Mouse (Mus musculus): Measurements from ENCODE around the gene Kif5a. TPM values are rescaled to one million over a fixed set of nuclear protein-coding genes. Genes with fewer than 3 reads are reported as not detected.

The Kif5a gene
- total RNA-seq, 2 experiments from 2014 or later: 0.70 to 0.85 TPM

DNA sequence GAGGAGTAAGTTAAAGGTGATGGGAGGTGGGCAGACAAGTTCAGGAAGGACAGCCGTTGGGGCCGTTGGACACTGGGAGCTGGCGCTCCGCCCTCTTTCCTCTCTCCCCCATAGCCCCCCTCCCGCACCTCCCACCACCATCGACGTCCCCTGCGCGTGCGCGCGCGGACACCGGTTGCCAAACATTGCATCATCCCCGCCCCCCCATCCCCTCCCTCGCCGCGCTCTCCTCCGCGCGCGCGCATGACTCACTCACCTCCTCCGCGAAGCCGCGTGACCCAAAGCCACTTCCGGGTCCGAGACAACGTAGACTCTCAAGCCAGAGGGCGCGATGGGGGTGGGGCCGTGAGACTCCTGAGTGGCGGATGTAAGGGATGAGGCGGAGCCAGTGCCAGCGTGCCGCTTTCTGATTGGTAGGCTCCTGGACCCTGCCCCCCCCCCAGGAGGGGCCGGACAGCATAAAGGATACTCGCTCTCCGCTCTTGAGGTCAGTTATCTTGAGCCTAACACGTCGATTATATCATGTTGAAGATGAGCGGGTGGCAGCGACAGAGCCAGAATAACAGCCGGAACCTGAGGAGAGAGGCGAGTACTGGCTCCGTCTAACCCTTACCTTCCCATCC, 27.3 kb upstream of the Kif5a start:
- ATAC-seq (ENCODE audit: poor library complexity, severe bottlenecking): peak; percentile 70

DNA sequence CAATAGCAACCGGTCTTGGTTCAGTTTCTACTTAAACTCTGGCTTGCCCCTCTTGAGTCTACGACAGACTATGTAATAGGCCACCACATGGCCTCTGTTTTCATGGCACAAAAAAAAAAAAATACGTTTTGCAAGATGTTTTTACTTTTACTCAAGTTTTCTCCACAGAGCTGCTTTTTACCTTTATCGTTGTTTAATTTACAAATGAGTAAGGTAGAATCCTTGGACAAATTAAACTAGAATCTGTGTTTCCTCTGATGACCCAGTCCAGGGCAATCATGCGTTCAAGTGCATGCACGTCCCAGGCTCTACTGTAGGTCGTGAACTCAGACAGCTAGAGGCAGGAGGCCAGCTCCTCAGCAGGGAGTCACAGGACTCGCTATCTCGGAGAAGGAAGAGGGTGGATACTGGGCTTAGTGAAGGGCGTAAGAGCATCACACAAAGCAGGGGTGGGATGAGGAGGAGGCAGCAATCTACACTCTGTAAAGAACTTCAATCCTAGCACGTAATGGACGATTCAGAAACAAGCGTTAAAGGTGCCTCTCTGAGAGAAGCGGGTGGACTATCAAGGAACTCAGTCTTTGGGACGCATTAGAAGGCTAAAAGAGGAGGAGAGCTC, 26.5 kb upstream of the Kif5a start:
- peak; percentile 3; the same call in 1 of the 2 replicates for ATAC-seq (ENCODE audit: poor library complexity, severe bottlenecking)

DNA sequence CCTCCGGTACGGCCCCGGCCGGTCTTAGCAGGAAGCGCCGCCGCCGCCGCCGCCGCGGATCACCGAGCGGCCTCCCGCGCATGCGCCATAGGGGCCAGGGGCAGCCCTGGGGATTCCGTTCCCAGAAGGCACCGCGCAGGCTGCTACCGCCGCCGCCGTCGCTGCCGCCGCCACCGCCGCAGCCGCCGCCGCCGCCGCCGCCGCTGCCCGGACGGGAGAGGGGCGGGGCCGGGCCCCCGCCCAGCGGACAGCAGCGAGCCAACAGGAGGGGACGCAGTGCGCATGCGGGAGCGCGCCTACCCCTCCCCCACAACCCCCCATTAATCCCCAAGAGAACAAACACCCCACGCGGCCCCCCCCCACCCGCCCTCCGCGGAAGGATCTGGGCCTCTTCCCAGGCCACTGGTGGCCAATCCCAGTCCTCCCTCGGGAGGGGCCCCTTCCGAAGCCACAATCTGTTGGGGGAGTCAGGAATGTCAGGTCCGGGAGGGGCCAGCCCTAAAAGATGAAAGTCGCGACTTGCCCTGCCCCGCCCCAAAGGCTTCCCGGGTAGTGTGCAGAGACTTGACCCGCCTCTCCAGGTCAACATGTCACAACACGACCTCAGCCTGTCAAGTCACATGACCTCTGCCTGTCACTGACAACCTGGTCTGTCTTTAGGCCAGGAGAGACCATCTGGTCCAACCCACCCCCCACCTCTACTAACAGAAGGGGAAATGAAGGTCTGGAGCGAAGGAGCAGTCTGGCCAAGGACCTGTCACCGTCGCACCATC, 25.8 kb upstream of the Kif5a start, which contains the start of gene Mbd6:
Mbd6 (minus strand) TSS at position 219 of the 773 bp plus-strand sequence.
- ATAC-seq (ENCODE audit: poor library complexity, severe bottlenecking): peak; percentile 47

DNA sequence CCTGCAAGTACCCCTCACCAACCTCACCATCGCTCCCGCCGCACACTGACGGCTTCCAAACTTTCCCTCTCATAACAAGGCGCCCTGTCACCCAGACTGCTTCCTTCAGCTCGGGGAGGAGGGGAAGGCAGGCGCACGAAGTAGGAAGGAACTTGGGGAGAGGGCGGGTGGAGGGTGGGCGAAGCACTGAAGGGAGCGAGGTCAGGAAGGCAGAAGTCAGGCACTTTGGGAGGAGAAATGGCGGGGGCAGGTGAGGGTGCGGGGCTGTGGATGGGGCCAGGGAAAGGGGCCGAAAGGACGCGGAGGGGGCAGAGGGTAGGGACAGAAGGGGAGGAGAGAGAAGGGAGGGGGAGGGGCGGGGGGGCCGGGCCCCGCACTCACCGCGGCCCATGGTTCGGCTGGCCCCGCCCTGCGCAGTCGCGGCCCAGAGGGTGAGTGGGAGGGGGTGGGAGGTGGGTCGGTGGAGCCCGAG, 25.2 kb upstream of the Kif5a start:
- 0 out of 2 replicates have a peak, but pooled peaks have one; percentile 2 for ATAC-seq (ENCODE audit: poor library complexity, severe bottlenecking)

DNA sequence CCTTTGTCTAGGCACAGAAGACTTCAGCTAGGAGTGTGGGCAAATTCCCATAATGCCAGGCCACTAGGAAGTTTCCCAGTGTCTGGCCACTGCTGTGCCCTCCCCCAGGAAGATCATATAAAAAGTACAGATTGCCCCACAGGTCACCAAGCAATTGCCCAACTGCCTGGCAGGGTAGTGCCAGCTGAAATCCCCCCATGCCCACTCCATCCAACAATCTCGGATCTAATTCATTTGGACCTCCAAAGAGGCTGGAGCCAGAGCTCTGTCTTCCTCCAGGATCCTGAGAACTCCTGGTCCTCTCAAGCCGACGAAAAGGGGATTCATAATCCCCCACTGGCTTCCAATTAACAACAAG, 24.8 kb upstream of the Kif5a start:
- no peak for ATAC-seq (ENCODE audit: poor library complexity, severe bottlenecking)

DNA sequence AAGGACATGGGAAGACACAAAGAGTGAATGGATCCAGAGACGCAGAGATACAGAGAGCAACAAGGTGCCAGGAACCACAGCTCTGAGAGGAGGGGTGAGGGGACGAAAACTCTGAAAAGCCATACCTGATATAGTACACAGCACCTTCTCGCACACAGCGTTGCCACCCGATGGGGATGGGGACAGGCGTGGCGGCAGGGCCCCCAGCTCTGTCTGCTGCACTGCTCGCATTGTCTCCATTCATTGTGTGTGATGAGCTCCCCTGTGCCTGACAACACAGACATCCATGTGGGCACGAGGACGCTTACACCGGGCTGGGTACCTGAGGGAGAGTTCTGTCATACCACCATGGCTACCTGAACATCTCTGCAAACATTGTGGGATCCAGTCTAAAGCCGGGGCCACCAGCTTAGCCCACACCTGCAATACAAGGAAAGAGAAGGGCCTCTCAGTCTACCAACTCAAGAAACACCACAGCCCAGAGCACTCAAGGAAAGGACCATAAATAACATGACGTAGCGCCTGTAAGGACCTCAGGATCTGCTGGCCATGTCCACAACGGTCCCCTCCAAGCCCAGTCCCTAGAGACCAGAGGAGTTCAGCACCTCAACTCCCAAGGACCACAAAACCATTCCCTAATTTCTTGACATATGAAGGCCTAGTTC, 24.3 kb upstream of the Kif5a start:
- no peak for ATAC-seq (ENCODE audit: poor library complexity, severe bottlenecking)

DNA sequence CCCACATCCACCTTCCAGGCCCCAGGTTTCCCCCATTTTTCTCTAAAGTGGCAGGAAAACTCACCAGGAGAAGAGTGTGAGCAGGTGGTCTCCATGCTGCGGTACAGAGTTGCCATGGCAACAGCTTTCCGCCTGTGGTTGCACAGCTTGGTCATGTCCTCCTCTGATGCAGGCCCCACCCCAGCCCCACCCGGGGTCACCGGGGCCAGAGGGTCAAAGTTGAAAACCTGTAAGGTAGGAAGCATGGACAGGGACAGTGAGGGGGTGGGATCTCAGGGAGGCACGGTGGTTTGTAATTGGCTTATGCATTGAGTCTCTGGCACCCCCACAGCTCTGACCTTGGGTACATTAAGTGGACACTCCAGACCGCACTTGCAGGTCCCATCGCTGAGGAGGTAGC, 23.6 kb upstream of the Kif5a start:
- ATAC-seq (ENCODE audit: poor library complexity, severe bottlenecking): no peak

DNA sequence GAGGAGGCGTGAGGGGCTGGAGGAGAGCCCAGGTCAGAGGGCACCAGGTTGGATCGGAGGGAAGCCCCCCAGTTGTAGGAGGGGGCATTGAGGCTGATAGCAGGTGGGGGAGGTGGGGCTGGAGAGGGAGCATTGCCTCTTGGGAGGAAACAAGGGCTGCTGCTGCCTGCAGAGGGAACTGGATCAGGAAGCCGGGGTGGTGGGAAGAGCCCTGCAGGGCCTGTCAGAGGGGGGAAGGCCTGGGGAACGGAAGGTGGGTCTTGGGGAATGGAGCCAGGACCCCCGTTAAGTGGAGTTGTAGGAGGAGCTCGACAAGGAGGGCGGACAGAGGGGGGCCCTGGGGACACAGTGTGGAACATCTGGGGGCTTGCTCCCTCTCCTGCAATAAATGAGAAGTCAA, 23.0 kb upstream of the Kif5a start:
- no peak for ATAC-seq (ENCODE audit: poor library complexity, severe bottlenecking)

DNA sequence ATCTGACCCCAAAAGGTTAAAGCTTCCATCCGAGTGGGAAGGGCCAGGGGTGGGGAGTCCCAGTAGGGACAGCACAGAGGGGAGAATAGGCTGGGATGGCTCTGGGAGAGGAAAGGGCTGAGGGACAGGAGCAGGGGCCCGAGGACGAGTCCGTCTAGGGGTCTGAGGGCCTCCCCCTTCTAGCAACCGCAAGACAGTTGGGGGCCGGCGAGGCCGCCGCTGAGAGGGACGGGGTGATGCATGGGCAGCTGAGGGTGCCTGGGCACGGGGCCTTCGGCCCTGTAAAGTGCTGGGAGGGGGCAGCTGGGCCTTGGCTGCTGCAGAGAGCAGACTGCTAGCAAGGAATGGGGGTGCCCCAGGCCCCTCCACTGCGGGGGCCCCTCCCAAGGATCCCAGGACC, 22.5 kb upstream of the Kif5a start:
- ATAC-seq (ENCODE audit: poor library complexity, severe bottlenecking): no peak

DNA sequence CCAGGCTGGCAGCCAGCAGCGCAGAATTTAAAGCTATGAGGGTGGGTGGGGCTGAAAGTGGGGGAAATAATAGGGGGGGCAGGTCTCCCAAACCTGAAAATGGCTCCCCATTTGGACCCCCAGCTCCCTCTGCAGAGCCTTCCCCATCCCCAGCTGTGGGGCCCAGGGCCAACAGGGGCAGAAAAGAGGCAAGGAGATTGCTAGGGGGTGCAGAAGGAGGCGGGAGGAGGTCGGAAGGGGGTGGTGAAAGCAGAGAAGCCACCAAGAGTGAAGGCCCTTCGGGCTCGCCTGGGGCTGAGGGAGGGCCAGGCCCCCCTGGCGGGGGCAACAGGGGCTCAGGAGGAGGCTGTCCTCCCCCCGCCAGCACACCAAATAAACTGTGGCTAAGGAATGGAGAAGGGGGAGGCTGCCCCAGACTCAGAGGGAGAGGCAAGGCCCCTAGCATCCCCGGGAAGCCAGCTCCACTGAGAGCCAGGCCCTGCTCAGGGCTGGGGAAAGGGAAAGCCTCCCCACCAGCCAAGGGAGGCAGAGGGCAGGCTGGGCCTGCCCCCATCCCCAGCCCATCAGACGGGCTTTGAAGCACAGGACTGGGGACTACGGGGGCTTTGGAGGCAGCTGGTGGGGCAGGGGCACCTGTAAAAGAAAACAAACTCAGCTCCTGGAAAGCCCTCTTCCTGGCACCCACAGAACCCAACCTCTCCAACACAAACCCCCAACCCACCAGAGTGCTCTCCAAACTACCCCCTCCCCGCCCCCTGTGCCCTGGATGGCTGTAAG, 21.8 kb upstream of the Kif5a start:
- no peak for ATAC-seq (ENCODE audit: poor library complexity, severe bottlenecking)

DNA sequence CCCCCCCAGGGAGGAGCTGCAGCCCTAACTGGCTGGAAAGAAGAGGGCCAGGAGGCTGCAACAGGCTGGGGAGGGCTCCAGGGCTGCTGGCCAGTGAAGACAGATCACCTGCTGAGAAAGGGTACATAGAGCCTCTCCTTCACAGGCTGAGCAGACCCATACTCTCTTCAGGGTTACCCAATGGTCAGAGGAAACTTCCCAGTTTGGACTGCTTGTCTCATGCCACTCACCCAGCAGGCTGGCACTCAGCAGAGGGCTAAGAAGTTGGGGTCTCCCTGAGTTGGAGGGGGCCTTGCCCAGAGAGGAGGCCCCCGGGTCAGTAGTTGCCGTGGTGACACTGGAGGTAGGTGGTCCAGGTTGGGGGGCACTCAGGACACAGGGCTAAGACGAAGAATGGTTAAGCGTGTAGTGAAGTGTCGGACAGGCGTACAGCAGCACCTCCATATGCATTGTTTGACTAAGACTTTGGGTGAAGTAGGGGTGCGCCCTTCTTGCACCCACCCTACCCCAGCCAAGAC, 21.0 kb upstream of the Kif5a start:
- ATAC-seq (ENCODE audit: poor library complexity, severe bottlenecking): no peak

DNA sequence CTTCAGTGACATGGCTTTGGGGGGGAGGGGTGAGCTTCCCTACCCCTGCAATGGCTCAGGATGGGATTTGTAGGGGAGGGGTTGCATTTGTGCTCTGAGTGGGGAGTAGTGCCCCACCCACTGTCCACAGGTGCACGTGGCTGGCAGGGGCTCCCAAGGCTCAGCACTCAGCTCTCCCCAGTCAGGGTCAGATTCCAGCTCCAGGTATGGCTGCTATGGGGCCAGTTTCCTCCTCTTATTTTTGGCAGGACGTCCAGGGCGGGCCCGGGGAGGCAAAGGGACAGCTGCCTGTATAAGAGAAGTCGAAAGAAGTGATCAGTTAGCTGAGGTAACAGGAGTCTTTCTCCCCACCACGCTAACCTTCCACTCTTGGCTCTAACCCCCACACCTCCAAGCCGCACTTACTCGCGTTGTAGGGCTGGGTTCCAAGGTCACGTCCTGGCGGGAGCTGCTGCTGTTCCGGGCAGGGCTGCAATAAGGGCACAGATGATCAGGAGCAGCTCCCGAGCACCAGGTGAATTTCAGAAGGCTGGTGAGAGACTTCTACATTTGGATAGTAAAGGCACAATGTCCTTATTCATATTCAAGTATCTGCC, 19.6 kb upstream of the Kif5a start:
- ATAC-seq (ENCODE audit: poor library complexity, severe bottlenecking): no peak

DNA sequence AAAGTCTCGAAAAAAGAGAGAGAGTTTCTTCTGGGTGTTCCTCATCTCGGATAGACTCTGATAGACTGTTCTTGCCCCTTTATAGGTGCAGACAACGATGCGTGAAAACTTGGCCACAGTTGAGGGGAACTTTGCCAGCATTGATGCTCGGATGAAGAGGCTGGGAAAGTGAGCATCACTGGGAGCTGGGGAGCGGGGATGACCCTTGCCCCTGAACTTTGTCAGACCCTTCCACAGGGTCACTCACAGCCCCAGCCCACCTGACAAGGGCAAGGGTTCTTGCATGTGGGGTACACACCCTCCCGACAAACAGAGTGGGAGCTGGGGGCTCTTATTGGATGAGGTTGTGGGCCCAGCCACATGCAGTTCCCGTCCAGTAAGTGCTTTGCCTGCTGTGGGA, 18.2 kb upstream of the Kif5a start:
- ATAC-seq (ENCODE audit: poor library complexity, severe bottlenecking): no peak

DNA sequence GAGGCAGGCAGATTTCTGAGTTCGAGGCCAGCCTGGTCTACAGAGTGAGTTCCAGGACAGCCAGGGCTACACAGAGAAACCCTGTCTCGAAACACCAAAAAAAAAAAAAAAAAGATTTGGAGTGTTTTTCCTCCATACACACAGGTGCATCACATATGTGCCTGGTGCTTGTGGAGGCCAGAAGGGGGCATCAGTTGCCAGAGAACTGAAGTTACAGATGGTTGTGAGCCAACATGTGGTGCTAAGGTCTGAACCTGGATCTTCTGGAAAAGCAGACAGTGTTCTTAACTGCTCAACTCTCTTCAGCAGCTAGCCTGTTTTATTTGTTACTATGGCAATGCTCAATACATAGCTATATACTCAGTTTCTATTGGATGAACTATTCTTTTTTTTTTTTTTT, 16.6 kb upstream of the Kif5a start:
- no peak for ATAC-seq (ENCODE audit: poor library complexity, severe bottlenecking)

DNA sequence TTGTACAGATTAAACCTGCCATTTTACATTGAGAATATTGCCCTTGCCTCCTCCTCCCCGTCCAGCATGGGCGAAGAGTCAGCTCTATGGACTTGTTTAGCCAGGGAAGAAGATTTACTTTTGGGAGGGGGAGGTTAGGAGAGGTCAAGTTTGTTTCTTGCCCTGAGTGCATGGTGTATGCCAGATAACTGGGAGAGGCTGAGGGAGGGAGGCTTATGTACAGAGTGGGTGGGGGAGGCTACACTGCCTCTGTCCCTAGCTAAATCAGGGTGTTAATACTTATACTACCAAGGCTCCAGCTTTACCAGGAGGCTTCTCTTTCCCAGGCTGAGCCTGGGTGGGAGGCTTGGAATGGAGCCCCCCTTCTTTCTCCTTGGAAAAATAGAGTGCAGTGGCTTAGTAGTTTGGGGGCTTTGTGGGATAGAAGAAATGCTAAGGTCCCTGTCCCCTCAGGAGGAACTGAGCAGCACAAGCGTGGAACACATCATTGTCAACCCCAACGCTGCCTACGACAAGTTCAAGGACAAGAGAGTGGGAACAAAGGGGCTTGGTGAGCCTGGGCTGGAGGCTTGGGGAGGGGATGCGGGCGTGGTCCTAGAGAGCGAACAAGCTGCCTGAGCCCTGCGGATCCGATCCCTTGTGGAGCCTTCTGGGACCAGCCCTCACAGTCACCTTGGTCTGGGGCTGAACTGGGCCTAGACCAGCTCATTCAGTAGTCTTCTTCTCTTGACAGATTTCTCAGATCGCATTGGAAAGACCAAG, 11.3 kb upstream of the Kif5a start:
- ATAC-seq (ENCODE audit: poor library complexity, severe bottlenecking): no peak

DNA sequence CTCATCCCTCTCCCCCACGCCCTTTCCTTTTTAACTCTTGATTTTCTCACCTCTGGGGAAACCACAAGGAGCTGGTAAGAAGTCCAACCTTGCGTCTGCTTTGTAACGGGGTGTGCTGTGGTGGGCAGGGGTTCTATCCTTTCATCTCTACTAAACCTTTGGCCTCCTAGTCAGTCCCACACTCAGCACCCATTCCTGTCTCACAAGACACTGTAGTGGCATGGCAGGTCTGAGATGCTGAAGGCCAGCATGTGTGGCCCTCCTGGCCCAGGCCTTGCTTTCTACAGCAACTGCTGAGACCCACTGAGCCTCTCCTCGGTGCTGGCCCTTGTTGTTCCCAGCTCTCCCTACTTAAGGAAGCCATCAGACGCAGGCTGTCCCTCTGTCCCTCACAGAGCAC, 9.2 kb upstream of the Kif5a start:
- ATAC-seq (ENCODE audit: poor library complexity, severe bottlenecking): no peak

DNA sequence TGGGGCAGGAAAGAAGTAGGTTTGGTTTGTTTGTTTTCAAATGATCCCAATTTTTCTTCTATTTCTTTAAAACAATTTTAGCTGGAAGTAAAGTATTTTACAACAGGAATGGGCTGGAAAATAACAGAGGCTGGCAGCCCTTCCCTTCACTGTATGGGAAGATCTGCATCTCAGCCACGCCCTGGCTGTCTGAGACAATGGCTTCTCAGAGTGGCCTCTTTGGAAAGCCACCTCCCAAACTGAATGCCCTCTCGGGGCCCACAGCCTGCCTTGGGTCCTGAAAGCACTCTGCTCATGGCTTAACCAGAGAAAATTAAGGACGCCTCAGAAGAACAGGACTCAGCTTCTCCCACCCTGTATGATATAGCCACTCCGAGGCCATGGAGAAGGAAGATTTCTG, 6.7 kb upstream of the Kif5a start:
- no peak for ATAC-seq (ENCODE audit: poor library complexity, severe bottlenecking)

DNA sequence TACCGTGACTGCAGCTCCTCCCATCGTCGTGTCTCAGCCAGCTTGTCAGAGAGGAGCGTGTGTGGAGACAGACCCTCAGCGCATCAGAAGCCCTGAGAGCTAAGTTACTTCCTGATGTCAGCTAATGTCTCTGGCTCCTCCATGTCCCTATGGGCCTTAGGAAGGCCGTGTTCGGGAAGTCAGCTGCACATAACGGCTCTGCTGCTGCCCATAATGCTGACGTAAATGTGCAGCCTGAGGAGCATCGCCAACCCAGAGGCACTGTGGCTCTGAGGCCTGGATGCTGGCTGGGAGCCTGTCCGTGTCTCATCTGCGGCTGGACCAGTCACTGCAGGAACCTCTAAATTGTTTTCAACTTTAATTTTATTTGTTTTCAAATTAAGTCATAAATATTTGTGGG, 5.9 kb upstream of the Kif5a start:
- ATAC-seq (ENCODE audit: poor library complexity, severe bottlenecking): no peak

DNA sequence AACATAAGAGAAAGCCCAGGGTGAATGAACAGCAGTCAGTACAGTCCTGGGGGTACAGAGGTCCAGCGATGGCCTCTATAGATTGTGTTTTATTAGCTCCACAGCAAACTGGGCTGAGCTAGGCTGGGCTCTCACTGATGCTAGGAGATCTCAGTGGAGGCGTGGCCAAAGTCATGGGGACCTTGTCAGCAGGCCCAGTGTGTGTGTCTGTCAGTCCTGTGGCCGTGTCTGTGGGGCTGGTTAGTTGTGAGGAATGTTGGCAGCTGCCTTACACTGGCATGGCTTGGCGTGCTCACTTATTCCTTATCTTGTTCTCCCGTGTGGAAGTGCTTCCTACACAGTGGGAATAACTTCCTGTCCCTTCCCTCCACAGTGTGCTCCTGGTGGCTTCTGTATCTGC, 5.3 kb upstream of the Kif5a start:
- no peak for ATAC-seq (ENCODE audit: poor library complexity, severe bottlenecking)

All from megakaryocyte, adult 5-6 weeks (primary cell).